In genomic region chr8:13178137-13178536, GRCm38 (mm10) we compare ENCODE assay signal across 20 mouse cellular contexts.
"Had no signal": no experiment of that assay in that cellular context is flagged by ENCODE, and none has a peak within 500 bp of the region (broad histone marks: within the 10 kb centered on the region; RNA-seq: fewer than 3 reads in every experiment).

No protein-coding gene starts in this region.

- H3K9me3 ChIP-seq: lung, embryonic 15.5 days; megakaryocyte, embryonic 14.5 days; midbrain, embryonic 13.5 days; midbrain, embryonic 15.5 days; neural tube, embryonic 13.5 days; neural tube, embryonic 15.5 days had no signal

- H3K9ac ChIP-seq: lung, embryonic 15.5 days; midbrain, embryonic 13.5 days; midbrain, embryonic 15.5 days; neural tube, embryonic 13.5 days; neural tube, embryonic 15.5 days had no signal

- H3K27ac ChIP-seq: lung, embryonic 15.5 days; macrophage; midbrain, embryonic 13.5 days; midbrain, embryonic 15.5 days; neural tube, embryonic 13.5 days; neural tube, embryonic 15.5 days had no signal

- DNase-seq: lung, adult 2 months; lung, postnatal 14 days; lung, postnatal 36 days; retina, postnatal 1 day; right cerebral cortex, adult 18-20 months; right cerebral cortex, postnatal 25 days; right cerebral cortex, postnatal 4 days; spleen, adult 18-20 months; thymus, adult 18-20 months; thymus, postnatal 25 days; thymus, postnatal 4 days had no signal

- H3K4me1 ChIP-seq: lung, embryonic 15.5 days; midbrain, embryonic 13.5 days; midbrain, embryonic 15.5 days; neural tube, embryonic 13.5 days; neural tube, embryonic 15.5 days had no signal

- H3K4me2 ChIP-seq: lung, embryonic 15.5 days; midbrain, embryonic 11.5 days; midbrain, embryonic 13.5 days; midbrain, embryonic 15.5 days; neural tube, embryonic 13.5 days; neural tube, embryonic 15.5 days had no signal

- H3K4me3 ChIP-seq: lung, embryonic 15.5 days; megakaryocyte, embryonic 14.5 days; midbrain, embryonic 13.5 days; midbrain, embryonic 15.5 days; neural tube, embryonic 13.5 days; neural tube, embryonic 15.5 days had no signal

- ATAC-seq: lung, postnatal 0 days; midbrain, embryonic 13.5 days; midbrain, embryonic 15.5 days had no signal

- H3K27me3 ChIP-seq: lung, embryonic 15.5 days; megakaryocyte, embryonic 14.5 days; midbrain, embryonic 13.5 days; midbrain, embryonic 15.5 days; neural tube, embryonic 13.5 days; neural tube, embryonic 15.5 days had no signal
